Mouse (Mus musculus): ENCODE results near the gene Cox5a.
A peak's percentile ranks its signal among the peaks of the same experiment; 100 is the strongest.

Gene Cox5a

DNA sequence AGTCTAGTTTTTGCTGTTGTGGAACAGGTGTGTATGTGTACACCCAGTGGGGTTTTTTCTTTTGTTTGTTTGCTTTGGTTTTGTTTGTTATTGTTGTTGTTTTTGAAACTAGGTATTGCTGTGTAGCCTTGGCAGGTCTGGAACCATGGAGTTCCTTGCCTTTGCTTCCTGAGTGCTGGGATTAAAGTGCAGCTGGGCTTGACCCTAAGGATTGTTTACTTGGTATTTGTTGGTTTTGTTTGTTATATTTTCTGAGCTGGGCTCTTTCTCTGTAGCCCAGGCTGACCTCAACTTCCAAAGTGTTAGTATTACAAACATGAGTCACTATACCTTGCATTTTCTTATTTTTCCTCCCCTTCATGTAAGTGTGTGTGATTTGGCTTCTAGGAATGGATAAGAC, 5.4 kb downstream of the Cox5a start:
- no peak for DNase-seq

DNA sequence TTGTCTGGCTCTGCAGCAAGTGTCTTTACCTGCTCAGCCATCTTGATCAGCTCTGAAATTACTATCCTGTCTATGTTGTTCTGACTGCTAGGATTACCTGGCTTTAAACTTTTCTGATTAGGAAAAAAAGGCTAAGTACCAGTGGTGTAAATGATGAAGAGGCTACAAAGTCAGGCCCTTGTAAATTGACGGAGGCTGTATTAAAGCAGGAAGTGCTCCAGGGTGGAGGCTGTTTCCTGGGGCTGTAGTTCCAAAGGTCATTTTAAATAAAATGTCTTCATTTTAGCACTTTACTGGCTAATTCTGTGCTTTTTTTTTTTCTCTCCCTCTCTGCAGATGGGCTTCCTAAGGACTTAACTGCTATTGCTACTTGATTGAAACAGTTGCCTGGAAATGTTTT, 10.9 kb downstream of the Cox5a start:
- DNase-seq: no peak

DNA sequence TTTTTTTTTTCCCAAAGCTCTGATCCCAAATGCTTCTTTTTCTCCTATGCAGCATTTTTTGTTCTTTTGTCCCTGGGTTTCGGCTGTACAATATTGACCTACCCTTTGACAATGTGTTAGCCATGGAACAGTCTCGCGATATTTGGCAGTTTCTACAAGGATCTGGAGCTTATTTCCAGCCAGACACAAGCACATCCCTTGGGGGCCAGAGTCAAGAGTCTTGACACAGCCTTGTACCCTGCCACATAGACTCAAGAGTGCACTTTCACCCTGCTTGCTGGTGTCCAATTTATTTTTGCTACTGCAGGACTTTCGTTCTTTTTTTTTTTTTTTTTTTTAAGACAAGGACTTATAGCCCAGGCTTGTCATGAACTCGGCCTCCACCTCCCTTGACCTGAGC, 15.3 kb downstream of the Cox5a start:
- no peak for DNase-seq

DNA sequence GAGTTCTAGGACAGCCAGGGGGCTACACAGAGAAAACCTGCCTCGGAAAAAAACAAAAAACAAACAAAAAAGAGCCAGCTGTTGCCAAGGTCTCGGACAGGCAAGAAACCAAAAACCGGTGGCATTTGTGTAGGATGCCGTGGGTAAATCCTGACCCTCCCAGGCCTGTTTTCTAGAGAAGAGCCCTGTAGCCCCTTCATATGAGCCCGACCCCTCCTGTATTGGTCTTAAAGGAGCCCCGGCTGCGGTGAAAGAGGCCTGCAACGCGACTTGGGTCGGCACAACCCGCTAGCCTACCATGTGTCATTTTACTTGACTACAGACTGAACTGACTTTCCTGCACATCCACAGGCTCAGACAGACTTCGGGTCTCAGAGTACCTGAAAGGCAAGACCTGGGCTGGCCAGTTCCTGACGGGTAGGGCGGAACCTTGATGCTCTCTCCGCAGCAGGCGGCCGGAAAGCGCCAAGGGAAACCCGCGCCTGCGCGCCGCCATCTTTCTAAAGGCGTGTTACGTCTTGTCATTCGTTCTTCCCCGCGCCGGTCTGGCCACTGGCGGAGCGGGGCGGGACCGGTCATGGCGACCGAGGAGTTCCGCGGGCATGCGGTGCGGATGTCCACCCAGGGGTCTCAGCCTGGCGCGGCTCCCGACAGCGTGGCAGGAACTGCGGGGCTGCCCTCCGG, 16.1 kb downstream of the Cox5a start, which contains the start of gene Fam219b:
TSS of gene Fam219b (plus strand) at position 485 of the 684 bp plus-strand sequence.
- peak; percentile 85 to 86 for DNase-seq

DNA sequence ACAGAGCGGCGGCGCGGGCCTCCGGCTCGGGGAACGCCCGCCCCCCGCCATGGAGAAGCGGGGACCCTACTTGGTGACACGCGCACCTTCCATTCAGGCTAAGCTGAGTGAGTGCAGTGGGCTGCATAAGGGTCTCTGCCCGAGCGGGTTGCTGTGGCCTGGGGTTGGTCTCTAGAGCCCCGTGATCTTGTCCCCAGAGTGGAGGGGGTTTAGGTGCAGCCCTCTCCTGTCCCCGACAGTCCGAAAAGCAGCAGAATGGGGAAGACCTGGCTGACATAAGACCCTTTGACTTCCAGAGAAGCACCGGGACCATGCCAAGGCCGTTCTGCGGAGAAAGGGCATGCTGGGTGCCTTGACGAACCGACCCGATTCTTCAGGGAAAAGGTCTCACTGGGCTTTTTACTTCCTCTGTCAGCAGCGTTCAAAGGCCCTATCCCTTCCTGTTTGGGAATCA, 16.7 kb downstream of the Cox5a start:
- no peak for DNase-seq

DNA sequence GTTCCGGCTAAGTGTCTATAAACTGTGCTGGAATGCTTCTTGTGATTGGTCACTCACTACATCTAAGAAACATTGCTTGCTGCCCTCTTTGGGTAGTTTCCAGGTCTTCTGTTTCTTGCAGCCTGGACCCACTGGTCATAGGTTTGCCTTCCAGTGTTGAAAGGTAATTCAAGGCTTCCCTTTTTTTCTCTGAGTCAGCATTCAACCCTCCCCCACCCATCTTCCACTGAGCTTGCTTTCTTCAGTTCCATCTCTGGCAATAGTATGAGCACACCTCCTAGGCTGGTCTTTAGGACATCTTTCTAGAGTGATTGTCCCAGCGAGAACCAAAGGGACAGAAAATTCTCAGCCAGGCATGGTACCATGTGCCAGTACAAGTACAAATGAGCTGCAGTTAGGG, 18.5 kb downstream of the Cox5a start:
- no peak for DNase-seq

DNA sequence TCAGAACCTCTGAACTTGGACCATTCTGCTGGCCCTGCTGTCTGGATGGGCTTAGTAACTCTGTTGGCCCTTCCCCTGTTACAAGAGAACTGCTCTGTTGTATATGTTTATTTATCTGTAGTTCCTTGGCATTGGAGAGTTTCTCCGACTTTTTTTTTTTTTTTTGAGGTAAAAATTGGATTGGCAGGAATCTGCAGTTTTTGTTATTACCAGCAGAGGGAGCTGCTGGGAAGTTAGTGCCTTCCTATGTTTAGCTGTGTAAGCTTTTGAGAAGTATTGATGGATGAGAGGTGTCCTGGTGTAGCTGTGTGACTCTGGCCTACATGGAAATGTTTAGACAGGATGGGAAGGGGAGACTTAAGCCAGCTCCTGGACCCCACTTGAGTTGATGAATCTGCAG, 20.2 kb downstream of the Cox5a start:
- no peak for DNase-seq

DNA sequence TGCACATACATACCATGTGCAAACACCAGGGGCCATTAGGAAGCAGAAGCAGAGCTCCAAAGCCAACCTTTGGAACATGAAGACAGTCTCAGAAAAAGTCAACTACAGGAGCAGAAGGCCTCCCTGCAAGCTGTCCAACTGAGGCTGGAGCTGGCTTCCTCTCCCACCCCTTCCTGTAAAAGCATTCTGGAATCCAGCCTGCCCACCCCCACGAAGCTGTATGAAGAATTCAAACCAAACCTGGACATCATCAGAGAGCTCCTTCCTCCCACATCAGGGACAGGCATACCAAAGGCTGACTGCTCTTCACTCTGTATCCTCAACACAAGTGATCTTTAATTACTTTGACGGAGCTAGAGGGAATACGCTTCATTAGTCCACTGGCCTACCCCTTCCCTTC, 22.9 kb downstream of the Cox5a start:
- DNase-seq: no peak

DNA sequence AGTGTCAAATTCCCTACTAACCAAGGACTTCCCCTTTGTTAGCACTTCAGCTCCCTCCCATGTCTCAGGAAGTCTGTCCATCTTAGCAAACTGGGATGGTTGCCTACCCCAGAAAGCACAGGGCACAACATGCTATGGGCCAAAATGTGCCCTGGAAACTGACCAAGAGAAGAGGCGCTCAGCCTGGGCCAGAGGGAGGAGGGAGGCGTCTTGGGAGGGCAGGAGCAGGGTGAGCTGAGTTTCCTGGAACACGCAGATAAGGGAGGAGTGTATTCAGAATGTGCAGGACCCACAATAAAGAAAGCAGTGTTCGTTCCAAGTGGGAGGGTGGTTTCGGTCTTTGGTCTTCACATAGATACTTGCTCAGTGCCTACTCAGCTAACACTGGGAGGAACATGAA, 26.2 kb downstream of the Cox5a start:
- DNase-seq: no peak

DNA sequence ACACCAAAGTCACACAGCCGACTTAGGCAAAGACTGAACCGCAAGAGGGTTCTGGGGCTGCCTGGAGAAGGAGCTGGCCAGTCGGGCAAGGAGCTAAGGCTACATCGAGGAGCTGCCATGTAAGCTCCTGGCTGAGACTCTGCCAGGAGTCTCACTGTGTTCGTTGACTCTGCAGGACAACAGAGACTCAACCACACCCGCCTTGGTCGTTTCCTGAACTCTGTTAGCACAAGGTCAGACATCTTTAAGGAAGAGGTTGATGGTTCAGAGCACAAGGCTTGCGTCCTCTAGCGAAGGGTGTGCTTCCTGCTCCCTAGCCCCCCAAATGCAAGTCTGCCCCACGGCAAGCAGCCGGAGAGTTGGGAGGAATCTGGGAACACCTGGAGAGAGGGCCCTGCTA, 26.8 kb downstream of the Cox5a start:
- DNase-seq: no peak

DNA sequence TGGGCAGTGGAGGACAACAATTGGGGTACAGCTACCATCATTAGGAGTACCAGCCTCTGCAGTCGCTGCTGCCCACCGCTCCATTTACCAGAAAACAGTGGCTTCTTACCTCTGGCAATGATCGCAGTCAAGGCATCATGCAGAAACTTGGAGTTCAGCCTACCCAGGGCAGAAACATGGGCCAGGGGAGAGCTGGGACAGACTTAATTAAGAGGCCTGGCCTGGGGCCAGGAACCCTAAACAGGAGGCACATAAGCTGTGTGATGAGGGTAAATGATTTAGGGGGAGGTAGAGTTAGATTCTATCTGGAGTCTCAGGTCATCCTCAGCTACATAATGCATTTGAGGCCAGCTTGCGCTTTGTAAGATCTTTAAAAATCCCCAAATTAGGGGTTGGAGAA, 28.1 kb downstream of the Cox5a start:
- no peak for DNase-seq

DNA sequence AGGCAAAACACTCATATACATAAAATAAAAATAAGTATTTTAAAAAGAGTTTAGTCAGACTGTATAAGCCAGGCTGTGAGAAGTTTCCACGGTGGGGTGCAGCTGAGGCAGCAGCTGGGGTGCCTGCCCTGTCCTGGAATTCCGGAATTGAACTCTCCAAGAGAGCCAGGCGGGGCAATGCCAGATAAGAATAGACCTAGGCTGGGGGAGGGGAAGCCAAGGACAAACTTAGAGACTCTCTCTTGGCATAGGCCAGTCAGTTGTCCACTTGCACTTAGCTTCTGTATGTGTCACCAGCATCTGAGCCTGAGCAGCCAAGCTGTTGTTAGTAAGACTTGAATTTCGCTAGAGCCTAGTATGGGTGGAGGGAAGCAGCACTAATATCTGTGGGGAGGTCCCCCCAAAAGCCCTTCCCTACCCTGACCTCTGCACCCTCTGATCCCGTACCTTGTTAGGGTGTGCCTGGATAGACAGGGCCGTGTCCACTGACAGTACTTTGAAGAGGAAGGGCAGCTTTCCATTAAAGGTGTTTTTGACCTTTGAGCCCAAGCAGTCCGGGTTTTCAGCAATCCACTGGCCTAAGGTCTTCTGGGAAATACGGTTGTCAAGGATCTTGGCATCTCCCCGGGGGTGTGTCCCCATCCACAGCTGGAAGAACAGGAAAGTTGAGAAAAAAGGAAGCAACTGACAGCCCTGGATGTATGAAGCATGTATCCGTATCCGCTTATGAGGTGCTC, 29.2 kb downstream of the Cox5a start:
- no peak for DNase-seq

DNA sequence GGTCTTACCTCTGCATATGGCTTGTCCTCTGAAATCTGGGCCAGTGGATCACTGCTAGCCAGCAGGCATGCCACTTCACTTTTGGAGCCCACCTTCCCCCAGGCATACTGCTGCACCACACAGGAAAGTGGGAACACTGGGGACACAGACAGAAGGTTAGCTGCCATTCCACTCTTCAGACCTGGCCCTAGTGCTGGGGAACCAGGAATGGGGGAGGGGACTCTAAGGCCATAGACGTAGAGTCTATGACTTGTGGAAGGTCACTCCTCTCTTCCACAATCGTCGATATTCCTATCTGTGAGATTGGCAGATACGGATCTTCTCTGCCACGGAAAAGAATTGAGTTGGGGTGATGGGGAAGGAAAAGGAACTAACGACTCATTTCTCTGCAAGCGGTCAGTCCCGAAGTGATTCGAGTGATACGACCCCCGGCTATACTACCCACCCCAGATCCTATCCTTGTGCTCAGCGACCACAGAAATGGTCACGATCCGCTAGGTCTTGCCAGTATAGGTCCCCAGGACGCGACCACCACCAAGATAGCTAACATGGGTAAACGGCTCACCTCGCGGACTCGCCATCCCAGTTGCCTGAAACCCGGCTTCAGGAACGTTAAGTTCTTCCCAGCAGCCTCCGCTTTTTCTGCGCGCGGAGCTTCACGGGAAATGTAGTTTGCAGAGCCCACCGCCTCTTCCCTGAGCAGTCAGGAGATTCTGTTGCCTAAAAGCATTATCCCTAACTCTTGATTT, 31.2 kb downstream of the Cox5a start, which contains the start of gene Mpi:
TSS of gene Mpi (minus strand) at position 625 of the 749 bp plus-strand sequence.
- peak; percentile 56 to 62 for DNase-seq

DNA sequence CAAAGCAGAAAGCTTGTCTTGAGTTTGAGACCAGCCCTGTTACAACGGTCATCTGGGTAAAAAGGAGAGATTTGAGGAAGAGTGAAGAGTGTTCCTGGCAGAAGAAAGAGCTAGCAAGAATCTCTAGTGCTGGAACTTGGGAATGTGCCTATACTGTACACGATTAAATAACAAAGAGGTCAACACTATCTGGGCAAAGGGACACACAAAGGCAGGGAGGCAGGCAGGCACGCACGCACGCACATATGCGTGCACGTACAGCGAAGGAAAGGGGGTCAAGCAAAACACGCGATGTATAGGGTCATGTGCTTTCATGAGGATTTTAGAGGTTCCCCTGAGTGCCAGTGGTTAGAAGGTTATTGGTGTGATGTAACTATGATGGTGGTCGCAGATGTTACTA, 32.0 kb downstream of the Cox5a start:
- no peak for DNase-seq

DNA sequence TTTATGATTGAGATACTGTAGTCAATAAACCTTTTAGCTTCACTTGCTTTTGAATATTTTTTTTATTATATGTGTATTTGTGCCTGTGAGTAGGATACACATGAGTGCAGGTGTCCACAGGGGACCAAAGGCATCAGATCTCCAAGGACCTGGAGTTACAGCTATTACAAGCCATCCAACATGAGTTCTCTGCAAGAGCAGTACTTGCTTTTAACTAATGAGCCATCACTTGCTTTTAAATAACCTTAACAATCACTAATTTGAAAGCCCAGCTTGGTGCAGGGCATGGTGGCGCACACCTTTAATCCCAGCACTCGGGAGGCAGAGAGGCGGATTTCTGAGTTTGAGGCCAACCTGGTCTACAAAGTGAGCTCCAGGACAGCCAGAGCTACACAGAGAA, 33.7 kb downstream of the Cox5a start:
- no peak for DNase-seq

DNA sequence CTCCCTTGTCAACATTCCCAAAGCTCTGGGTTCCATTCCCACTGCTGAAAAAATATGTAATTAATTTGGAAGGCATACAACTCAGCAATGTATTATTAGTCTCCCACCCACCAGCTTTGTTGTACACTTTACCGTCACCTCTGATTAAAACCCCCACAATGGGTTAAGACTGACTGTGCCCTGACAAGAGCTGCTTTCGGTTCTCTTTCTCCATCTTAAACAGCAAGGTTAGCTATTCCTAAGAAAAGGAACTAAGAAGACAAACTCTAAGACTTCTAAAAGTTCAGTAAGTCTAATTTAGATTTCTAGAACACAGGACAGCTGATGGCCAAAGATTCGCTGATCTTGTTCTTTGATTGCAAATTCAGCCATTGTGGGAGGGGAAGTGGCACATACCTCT, 36.1 kb downstream of the Cox5a start:
- DNase-seq: no peak

DNA sequence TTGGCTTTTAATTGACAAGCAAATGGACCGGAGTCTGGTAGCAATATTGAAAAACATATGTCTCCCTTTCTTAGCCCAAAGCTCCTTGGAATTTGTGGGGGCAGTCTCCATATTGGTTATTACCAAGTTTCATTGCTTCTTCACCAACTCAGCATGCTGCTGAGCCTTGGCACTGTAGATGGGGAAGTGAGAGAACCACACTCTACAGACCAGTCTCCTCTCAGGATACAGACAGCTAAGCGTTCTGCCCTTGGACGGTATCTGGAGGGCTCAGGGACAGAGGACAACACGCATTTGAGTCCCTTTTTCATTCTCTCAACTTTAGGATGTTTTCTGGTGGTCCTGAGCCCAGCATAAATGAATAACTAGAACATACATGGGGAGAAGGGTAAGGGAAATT, 37.6 kb downstream of the Cox5a start:
- DNase-seq: no peak

DNA sequence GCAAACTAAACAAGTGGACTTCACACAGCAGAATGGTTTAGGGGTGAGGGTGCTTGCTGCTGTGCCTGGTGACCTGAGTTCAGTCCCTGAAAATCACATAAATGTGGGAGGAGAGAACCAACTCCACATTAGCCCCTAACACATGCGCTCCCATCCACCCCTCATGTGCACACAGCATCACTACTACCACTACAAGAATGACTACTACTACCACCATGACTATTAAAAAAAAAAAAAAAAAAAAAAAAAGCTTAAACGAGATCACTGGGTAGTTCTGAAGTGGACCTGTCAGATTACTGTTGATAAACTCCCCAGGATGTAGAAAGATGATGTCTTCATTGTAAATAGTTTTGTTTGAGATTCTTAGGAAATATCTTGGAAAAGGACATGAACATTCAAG, 38.5 kb downstream of the Cox5a start:
- no peak for DNase-seq

DNA sequence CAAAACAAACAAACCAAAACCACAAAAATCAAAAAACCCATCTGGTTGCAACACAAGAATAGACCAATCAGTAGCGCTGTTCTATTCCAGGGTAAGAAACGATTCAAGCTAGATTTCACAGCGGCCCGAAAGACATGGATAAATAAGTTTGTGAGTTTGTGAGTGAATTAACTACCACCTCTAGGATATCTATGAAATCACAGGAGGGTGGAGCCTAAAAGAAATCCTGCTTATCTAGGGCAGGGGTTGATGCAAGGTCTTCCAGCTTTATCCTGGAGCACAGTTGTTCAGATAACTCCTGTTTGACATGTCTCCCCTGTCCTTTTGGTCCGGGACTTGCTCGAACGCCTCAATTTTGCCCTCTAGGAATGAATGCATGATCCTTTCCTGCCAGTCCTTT, 39.2 kb downstream of the Cox5a start:
- DNase-seq: no peak

DNA sequence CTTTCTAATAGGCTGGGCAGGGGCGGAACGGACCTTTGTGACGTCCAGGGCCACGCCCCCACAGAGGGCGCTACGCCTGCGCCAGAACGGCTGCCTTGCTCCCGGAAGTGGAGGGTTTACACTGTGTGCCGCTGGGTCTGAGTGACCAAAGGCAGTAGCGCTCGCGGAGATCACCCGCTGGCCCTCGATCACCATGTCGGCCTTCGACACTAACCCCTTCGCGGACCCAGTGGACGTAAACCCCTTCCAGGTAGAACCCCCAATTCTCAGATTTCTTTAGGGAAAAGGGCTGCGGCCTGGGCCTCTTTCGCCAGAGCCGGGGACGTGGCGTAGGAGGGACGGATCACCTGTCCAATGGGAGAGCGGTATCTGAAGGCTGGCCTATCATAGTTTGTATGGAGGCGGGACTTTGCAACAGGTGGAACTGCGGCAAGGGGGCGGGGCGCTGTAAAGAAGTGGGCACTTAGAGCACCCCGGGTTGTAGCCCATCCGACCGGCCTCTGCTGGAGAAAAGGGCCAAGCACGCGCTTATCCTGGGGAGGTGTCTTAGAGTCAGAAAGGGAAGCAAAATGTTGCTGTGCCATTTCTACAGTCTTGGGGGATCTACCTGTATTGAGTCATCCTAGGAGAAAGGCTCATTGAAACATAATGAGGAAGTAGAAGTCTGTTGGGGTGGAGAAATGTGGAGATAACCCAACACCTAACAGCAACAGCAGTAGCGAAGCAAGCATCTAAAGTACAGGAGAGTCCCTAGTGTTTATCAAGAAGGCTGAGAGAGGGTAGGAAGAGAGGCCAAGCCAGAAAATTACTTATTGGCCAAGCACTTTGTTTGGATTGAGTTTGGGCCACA, 40.0 kb downstream of the Cox5a start, which contains the start of gene Scamp2:
TSS of gene Scamp2 (plus strand) at position 83 of the 850 bp plus-strand sequence.
- peak; percentile 89 to 92 for DNase-seq

DNA sequence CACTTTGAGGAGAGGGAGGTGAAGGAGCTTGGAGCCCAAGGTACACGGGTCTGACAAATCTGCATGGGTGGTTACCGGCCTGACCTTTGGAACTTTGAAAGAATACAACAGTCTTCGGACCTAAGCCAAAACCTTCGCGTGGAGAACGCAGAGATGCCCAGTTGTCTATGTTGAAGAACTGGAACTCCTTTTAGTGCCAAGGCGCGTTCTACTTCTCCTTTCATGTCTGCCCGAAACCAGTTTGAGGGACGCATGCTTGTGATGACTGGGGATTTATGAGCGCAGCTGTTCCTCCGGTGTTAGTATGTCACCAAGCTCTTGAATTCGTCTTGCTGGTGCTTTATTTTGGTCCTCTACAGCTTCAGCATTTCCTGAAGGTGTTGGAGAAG, 40.6 kb downstream of the Cox5a start:
- DNase-seq: no peak

DNA sequence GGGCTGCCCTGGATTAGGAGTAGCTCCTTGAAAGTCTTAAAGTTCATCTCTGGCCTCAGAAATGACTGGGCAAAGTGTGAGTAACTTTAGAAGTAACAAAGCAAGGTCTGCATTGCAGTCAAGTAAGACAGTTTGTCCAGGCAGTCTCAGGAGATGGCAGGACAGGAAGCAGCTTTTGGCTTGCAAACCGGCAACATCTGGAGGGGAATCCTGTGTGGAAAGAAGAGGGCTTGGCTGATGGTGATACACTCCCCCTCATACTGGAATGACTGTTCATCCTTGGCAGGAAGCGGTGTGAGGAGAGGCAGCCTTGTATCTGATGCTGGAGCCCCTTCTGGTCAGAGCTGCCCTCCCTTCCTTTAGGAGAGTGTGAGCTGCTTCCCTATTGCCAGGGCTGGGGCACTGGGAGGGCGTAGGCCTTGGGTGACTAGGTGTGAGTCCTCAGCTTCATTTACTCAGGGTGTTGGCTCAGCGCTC, 41.9 kb downstream of the Cox5a start:
- no peak for DNase-seq

DNA sequence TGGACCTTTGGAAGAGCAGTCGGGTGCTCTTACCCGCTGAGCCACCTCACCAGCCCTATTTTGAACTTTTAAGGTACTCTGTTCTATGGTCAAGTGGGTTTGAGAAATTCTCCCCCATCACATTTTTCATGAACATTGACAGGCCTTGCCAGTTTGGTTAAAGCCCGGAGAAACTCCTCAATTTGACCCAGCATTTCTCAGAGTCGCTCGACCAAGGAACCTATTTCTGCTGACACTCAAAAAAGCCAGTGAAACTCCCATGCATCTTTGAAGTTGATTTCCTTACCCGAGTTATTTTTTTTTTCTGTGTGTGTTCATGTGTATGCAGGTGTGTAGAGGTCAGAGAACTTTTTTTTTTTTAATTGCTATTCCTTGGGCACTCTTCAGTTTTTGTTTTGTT, 43.5 kb downstream of the Cox5a start:
- no peak for DNase-seq

All from thymus, postnatal 36 days (tissue).